Mouse (Mus musculus) urinary bladder, adult 2 months (tissue): ENCODE data around the gene Zfp110. TPM values are rescaled to one million over a fixed set of nuclear protein-coding genes. Genes with fewer than 3 reads are reported as not detected.

ENCODE experiments used
- DNase-seq: peaks from one replicate; pipeline ENCODE4 v3.0.0; 2022; ENCODE audit warnings: low spot score
- polyA plus RNA-seq: library from polyadenylated mRNA; depleted of rRNA; stranded (reverse); fragments of >200 nt; gene quantifications from 2 replicates; pipeline ENCODE4 v1.2.3, GENCODE M21; 2012; rRNA removed

The Zfp110 gene
- polyA plus RNA-seq, 1 experiment: 21.9 TPM

DNA sequence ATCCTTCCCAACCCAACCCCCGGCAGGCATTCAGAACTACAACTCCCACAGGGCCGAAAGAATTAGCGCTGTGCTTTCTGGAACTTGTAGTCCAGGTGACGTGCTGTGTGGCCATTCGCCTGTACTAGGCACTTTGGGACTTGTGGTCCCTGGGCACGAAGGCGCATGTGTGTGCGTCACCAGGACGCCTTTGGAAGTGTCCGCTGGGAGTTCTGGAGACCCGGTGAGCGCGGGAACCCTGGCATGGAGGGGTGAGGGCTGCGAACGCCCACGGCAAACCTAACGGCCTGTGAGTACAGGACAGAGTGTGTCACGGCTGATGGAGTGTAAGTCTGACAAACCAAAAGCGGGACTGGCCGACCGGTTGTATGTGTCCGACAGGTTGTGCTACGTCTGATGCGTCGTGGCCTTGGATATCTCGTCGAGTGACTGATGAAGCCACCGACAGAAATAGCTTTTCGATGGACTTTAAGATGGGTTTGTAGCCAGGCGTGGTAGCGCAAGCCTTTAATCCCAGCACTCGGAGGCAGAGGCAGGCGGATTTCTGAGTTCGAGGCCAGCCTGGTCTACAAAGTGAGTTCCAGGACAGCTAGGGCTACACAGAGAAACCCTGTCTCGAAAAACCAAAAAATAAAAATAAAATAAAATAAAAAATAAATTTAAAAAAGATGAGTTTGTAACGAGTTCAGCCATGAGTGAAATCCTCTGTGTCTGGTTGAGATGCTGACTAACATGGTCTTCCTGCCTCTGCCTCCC, 63.3 kb downstream of the Zfp110 start, which contains the start of gene Zscan22:
Zscan22 (plus strand) TSS at position 161 of the 756 bp plus-strand sequence.
- DNase-seq: peak; percentile 75

Other genes with a start within 250 kb of the Zfp110 start
- gene Vmn2r53, start 226.0 kb upstream of the Zfp110 start, polyA plus RNA-seq: under 0.01 TPM in 1 of 2 replicates, not detected in the other
- gene Vmn2r54, start 194.4 kb upstream of the Zfp110 start, polyA plus RNA-seq: not detected in 2 replicates
- not detected in 2 replicates for gene Vmn2r55, start 149.8 kb upstream of the Zfp110 start, polyA plus RNA-seq
- gene Vmn2r56, start 99.8 kb upstream of the Zfp110 start, polyA plus RNA-seq: not detected in 2 replicates
- 3.2 and 3.8 TPM in 2 replicates for gene Zscan18, start 31.1 kb upstream of the Zfp110 start, polyA plus RNA-seq
- gene Zfp329, start 15.9 kb upstream of the Zfp110 start, polyA plus RNA-seq: 12.3 and 13.9 TPM in 2 replicates
- 2.5 TPM in 2 replicates for gene Zfp128, start 46.4 kb downstream of the Zfp110 start, polyA plus RNA-seq
- gene Zscan22, start 63.1 kb downstream of the Zfp110 start, polyA plus RNA-seq: 11.4 and 12.3 TPM in 2 replicates
- gene Rps5, start 87.5 kb downstream of the Zfp110 start, polyA plus RNA-seq: 2,520 and 2,810 TPM in 2 replicates
- gene Rnf225, start 92.7 kb downstream of the Zfp110 start, polyA plus RNA-seq: 2.1 and 2.3 TPM in 2 replicates
- gene Zfp324, start 131.1 kb downstream of the Zfp110 start, polyA plus RNA-seq: 4.6 and 4.7 TPM in 2 replicates
- 6.3 and 6.9 TPM in 2 replicates for gene Zfp446, start 143.1 kb downstream of the Zfp110 start, polyA plus RNA-seq
- 0.31 and 0.55 TPM in 2 replicates for gene Slc27a5, start 163.4 kb downstream of the Zfp110 start, polyA plus RNA-seq
- 186 and 190 TPM in 2 replicates for gene Trim28, start 164.4 kb downstream of the Zfp110 start, polyA plus RNA-seq
- gene Zbtb45, start 175.3 kb downstream of the Zfp110 start, polyA plus RNA-seq: 11.7 and 13.2 TPM in 2 replicates
- gene Chmp2a, start 200.0 kb downstream of the Zfp110 start, polyA plus RNA-seq: 240 and 257 TPM in 2 replicates
- 164 and 172 TPM in 2 replicates for gene Ube2m, start 203.5 kb downstream of the Zfp110 start, polyA plus RNA-seq
- 1.2 and 1.3 TPM in 2 replicates for gene Mzf1, start 220.0 kb downstream of the Zfp110 start, polyA plus RNA-seq